Mouse (Mus musculus) heart, embryonic 10.5 days (tissue): ENCODE data around the gene Zfand3. TPM values are rescaled to one million over a fixed set of nuclear protein-coding genes. Genes with fewer than 3 reads are reported as not detected.

Experiments
- DNase-seq: peaks from one replicate; pipeline ENCODE4 v3.0.0-alpha.2; 2017; ENCODE audit warnings: low spot score
- H3K27ac ChIP-seq: fragments of 300-500 bp; sonication (generic); 2 replicates; pipeline ENCODE4 v1.5.1; 2016; ENCODE audit warnings: mild to moderate bottlenecking
- H3K27me3 ChIP-seq: fragments of 300-500 bp; sonication (generic); 2 replicates; pipeline ENCODE4 v1.6.1; 2016; ENCODE audit warnings: mild to moderate bottlenecking; ENCODE audit not compliant: poor library complexity, insufficient read depth, severe bottlenecking
- H3K36me3 ChIP-seq: fragments of 300-500 bp; sonication (generic); 2 replicates; pipeline ENCODE4 v1.6.1; 2016; ENCODE audit warnings: mild to moderate bottlenecking, moderate library complexity
- H3K4me1 ChIP-seq: fragments of 300-500 bp; sonication (generic); 2 replicates; pipeline ENCODE4 v1.6.1; 2016; ENCODE audit warnings: mild to moderate bottlenecking
- H3K4me3 ChIP-seq: fragments of 300-500 bp; sonication (generic); 2 replicates; pipeline ENCODE4 v1.5.1; 2016; ENCODE audit warnings: mild to moderate bottlenecking, moderate library complexity
- H3K9me3 ChIP-seq: fragments of 300-500 bp; sonication (generic); 2 replicates; pipeline ENCODE4 v1.6.1; 2016; ENCODE audit warnings: mild to moderate bottlenecking, moderate library complexity
- WGBS: fragments of 180-500 bp; shearing (Covaris S2); methylation state at CpG from one replicate; pipeline ENCODE4 v1.1.7; 2016; 5-methylcytosine and 5-hydroxymethylcytosine counted together
- polyA plus RNA-seq: library from polyadenylated mRNA; unstranded; fragments of >200 nt; fragmentation: Nextera tagmentation; extraction: Ambion mirVana; gene quantifications from 2 replicates; pipeline ENCODE4 v1.2.1, GENCODE M21; 2016

The Zfand3 gene
- polyA plus RNA-seq, 1 experiment from 2014 or later: 54.7 TPM

DNA sequence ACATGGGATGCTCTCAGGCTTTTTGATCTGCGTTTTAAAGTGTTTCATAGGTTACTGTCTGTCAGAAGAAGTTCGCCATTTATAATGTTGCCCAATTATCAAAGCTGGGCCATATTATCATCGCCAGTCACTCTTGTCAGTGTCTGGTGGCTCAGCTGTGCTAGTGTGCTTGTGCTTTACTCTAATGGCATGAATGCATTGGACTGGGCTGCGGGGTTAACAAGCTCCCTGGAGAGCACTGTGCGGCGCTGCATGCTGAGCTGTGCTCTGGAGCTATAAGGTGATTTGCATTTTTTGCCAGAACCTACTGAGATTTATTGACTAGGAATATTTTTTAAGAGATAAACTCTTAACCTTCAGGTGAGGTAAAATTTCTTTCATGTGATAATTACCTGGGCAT, 145.4 kb downstream of the Zfand3 start:
- no peaks in the 10 kb centered on the region for H3K27me3 ChIP-seq
- no peak for DNase-seq
- peaks cover 71% of the 10 kb centered on the region for H3K4me1 ChIP-seq
- 89% methylated on average over 6 of the region's 6 CpGs for WGBS
- H3K4me3 ChIP-seq: no peak overlapping the region
- no peaks in the 10 kb centered on the region for H3K36me3 ChIP-seq
- no peak overlapping the region for H3K27ac ChIP-seq
- no peaks in the 10 kb centered on the region for H3K9me3 ChIP-seq

DNA sequence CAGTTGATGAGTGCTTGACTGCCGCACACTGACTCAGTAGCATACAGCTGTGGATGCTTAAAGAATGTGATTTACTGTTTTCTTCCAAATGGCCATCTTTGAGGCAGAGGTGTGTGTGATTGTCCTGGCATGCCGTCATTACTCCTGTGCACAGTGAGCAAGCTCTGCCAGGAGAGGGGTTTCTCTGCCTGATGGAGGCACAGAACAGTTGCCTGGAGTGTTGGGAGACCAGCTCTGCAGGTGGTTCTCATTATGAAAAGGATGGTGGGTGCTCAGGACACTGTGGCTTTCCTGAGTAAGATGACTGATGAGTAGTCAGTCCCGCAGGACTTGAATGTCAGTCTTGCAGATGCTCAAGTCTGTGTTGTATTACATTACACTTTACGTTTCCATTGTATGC, 149.6 kb downstream of the Zfand3 start:
- Histone ChIP-seq H3K4me1 (peaks cover 68% of the 10 kb centered on the region), H3K4me3 (no peak overlapping the region), H3K27ac (no peak overlapping the region), H3K36me3 (no peaks in the 10 kb centered on the region), H3K27me3 (no peaks in the 10 kb centered on the region), H3K9me3 (no peaks in the 10 kb centered on the region)
- no peak for DNase-seq
- WGBS: 63% methylated on average over 4 of the region's 4 CpGs

DNA sequence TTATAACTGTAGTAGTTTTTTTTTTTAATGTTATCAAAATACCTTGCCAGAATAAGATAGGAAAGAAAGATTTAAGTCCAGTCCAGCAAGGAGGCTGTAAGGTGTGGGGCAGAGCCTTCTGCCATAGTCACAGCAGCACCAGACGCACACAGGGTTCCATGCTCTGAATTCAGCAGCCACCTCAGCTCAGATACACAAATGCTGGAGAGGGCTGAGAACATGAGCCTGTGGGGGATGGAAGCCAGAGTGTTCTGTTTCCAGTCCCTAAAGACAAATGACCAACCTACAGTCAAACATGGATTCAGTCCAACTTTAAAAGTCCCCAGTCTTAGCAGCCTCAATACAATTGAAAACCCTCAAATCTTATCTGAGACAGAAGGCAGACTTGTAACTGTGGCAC, 150.3 kb downstream of the Zfand3 start:
- peaks cover 72% of the 10 kb centered on the region for H3K4me1 ChIP-seq
- H3K36me3 ChIP-seq: no peaks in the 10 kb centered on the region
- H3K9me3 ChIP-seq: no peaks in the 10 kb centered on the region
- 64% methylated on average over 1 of the region's 1 CpGs for WGBS
- H3K4me3 ChIP-seq: no peak overlapping the region
- H3K27me3 ChIP-seq: no peaks in the 10 kb centered on the region
- H3K27ac ChIP-seq: no peak overlapping the region
- DNase-seq: no peak

DNA sequence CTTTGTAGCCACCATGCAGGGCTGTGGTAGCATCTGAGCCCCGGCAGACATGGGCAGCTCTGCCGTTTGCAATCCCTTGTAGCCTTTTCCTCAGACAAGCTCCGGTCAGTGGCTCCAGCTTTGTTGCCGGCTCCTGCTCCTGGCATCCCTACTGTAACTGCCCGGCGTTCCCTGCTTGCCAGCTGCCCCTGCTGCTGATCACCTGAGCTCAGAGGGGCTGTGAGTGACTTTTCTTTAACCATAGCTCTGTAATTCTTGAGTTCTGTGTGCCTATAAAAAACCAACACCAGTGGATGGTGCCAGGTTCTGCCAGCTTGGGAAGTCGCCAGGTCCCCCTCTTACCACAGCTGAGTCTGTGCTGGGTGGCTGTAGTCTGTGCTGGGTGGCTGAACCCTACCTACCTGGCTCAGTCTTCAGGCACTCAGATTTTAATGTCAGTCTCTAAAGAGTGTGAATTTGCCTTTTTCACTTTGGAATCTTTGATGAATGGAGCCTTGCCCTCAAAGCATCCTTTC, 150.9 kb downstream of the Zfand3 start:
- Histone ChIP-seq H3K27ac (peak overlapping the region; percentile 59; the same call in 1 of the 2 replicates), H3K4me1 (peaks cover 75% of the 10 kb centered on the region)
- WGBS: 66% methylated on average over 7 of the region's 7 CpGs

DNA sequence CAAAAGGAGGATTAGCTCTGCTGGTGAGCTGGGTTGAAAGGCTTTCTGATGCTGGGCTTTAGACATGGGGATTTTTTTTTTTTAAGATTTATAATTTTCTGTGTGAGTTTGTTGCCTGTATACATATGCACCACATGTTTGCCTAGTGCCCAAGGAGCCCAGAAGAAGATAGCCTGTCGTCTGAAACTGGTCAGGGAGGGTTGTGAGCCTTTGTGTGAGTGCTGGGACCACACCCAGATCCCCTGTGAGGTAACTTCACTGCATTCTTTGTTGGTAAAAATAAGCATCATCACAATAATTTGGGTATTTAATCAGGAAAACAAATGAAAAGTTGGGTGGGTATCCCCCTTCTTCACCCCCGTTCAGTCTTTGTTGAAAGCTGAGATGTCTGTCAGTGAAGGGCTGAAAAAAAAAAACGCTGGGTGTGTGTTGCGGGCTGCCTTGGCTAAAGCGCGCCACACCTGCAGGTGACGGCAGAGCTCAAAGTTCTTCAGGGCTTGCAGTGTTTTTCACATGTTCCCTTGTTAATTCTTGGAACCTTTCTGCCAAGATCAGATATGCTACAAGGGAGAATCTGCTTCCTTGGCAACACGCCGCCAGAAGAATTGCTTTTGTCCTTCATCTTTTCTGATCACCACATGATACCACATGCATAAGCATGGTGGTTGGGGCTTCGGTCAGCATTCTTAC, 154.0 kb downstream of the Zfand3 start:
- no peaks in the 10 kb centered on the region for H3K9me3 ChIP-seq
- 62% methylated on average over 10 of the region's 10 CpGs for WGBS
- no peaks in the 10 kb centered on the region for H3K36me3 ChIP-seq
- H3K4me1 ChIP-seq: peaks cover 80% of the 10 kb centered on the region
- H3K27me3 ChIP-seq: no peaks in the 10 kb centered on the region
- H3K27ac ChIP-seq: no peak overlapping the region; the same call in 1 of the 2 replicates
- no peak overlapping the region for H3K4me3 ChIP-seq
- DNase-seq: no peak

More for the DNA sequence above, 150.9 kb downstream of the Zfand3 start:
- no peaks in the 10 kb centered on the region for H3K36me3 ChIP-seq
- no peaks in the 10 kb centered on the region for H3K9me3 ChIP-seq
- DNase-seq: no peak
- H3K4me3 ChIP-seq: no peak overlapping the region
- H3K27me3 ChIP-seq: no peaks in the 10 kb centered on the region

DNA sequence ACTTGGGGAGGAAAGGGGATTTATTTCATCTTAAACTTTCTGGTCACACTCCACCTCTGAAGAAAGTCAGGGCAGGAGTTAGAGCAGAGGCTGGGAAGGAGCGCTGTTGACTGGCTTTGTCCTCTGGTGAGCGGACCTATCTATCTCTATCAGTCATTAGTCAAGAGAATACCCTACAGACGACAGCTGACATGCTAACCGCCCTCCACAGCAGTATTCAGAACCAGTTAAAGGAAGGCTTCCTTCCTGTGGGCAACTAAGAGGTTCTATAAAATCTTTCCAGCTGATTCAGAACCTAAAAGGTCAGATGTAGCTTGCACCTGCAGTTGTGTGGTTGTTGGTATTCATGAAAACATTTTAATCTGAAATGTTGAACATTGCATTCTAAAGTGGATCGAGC, 154.8 kb downstream of the Zfand3 start:
- WGBS: 33% methylated on average over 5 of the region's 5 CpGs

DNA sequence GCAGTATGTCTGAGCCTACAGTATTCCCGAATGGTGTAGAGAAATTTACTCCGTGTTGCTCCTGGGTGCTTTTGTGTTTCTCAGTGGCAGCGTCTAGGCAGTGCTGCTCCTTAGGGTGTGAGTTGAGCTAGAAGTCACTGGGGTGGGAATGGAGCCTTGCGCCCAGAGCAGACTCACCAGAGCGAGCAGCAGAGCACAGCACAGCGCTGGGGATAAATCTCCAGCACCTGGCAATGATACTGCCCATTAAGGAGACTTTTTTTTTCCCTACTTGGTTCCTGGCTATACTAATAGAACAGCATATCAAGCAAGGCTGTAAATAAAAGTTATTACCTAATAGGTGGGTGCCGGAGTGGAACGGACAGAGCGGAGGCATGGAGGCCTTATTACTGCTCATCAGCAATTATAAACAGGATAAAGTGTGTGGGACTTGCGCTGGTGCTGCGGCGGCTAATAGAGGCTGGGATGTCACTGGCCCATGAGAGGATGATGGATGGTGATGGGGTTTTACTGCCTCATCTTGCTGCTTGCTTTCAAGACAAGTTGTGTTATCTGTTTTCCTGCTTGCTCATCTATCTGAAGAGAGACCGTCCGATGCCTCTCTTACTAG, 156.4 kb downstream of the Zfand3 start:
- Histone ChIP-seq H3K36me3 (no peaks in the 10 kb centered on the region), H3K27ac (no peak overlapping the region), H3K4me3 (no peak overlapping the region), H3K27me3 (no peaks in the 10 kb centered on the region), H3K9me3 (no peaks in the 10 kb centered on the region), H3K4me1 (peaks cover 85% of the 10 kb centered on the region)
- no peak for DNase-seq
- 82% methylated on average over 14 of the region's 14 CpGs for WGBS

More for the DNA sequence above, 154.8 kb downstream of the Zfand3 start:
- no peak for DNase-seq
- H3K4me3 ChIP-seq: no peak overlapping the region
- peaks cover 83% of the 10 kb centered on the region for H3K4me1 ChIP-seq
- H3K36me3 ChIP-seq: no peaks in the 10 kb centered on the region
- no peak overlapping the region for H3K27ac ChIP-seq
- H3K9me3 ChIP-seq: no peaks in the 10 kb centered on the region
- H3K27me3 ChIP-seq: no peaks in the 10 kb centered on the region

DNA sequence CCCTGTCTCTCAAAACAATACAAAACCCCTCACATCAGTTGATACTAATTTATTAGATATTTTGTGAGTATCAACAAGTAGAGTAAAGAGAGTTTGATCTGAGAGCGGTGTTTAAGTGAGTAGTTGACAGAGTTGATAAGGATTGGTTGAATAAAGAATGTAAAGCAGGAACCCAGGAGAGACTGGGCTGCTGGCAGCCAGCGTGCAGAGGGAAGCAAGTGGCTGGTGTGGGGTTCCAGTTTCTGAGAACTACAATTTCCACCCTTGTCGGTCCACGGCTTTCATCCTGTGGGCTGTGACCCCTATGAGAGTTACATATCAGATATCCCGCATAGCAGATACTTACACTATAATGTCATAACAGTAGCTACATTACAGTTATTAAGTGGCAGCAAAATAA, 158.4 kb downstream of the Zfand3 start:
- Histone ChIP-seq H3K27me3 (no peaks in the 10 kb centered on the region), H3K4me3 (no peak overlapping the region), H3K36me3 (no peaks in the 10 kb centered on the region), H3K9me3 (no peaks in the 10 kb centered on the region), H3K27ac (no peak overlapping the region), H3K4me1 (peaks cover 65% of the 10 kb centered on the region)
- no peak for DNase-seq
- WGBS: 69% methylated on average over 5 of the region's 5 CpGs

DNA sequence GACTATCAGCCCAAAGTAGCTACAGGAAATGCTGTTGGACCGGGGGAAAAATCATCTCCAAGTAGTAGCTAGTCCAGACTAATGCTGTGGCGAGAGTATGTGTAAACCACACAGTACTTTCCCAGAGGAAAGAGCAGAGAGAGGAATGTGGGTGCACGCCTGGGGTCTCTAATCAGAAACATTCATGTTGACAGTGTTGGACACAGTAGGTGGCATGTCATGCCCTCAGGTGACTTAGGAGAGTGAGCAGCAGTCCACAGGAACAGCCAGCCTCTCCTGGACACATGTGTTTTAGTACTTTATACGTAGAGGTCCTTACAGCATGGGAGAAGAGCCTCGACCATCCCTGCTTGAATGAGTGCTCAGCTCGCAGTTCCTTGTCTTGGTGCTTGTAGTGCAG, 159.3 kb downstream of the Zfand3 start:
- no peaks in the 10 kb centered on the region for H3K9me3 ChIP-seq
- no peak for DNase-seq
- peaks cover 58% of the 10 kb centered on the region for H3K4me1 ChIP-seq
- 56% methylated on average over 6 of the region's 6 CpGs for WGBS
- no peaks in the 10 kb centered on the region for H3K36me3 ChIP-seq
- 0 out of 2 replicates have a peak overlapping the region, but pooled peaks have one; percentile 31 for H3K27ac ChIP-seq
- no peaks in the 10 kb centered on the region for H3K27me3 ChIP-seq
- H3K4me3 ChIP-seq: no peak overlapping the region

DNA sequence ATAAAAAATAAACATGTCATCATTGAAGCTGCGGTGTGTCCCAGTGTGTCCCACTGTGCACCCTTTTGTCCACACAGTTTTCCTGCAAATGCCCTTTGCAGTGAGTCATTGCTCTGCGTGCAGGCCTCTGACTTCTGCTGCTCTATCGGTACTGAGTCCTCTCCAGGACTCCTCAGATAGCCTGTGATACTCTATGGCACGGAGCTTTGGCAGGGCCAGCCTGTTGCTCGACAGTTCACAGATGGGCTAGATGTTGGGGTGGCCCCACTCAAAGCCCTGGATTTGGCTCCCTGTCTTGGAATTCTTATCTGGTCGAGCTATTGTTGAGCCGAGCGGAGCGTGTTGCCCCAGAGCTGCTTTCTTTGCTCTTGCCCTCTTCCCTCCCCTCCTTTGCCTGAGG, 160.3 kb downstream of the Zfand3 start:
- no peaks in the 10 kb centered on the region for H3K27me3 ChIP-seq
- no peak for DNase-seq
- peak overlapping the region; percentile 25; the same call in 1 of the 2 replicates for H3K27ac ChIP-seq
- peaks cover 51% of the 10 kb centered on the region for H3K4me1 ChIP-seq
- H3K9me3 ChIP-seq: no peaks in the 10 kb centered on the region
- WGBS: 28% methylated on average over 9 of the region's 9 CpGs
- 0 out of 2 replicates have a peak, but pooled peaks cover 3% of the 10 kb centered on the region for H3K36me3 ChIP-seq
- no peak overlapping the region for H3K4me3 ChIP-seq

DNA sequence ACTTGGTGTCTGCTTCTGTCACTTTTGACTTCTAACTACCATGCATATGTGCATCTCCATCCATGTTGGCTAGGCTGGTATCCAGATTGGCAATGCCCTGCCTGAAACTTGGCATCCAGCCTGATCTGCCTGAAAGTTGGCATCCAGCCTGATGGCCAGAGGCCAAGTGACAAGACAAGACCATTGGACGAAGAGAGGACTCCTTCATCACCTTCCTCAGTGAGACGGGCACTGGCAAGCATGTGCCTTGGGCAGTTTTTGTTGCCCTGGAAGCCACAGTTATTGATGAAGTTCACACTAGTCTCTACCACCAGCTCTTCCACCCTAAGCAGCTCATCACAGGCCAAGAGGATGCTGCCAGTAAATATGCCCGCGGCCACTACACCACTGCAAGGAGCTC, 172.9 kb downstream of the Zfand3 start:
- Histone ChIP-seq H3K27me3 (no peaks in the 10 kb centered on the region), H3K36me3 (peaks cover 8% of the 10 kb centered on the region; the same call in 1 of the 2 replicates), H3K4me3 (no peak overlapping the region), H3K4me1 (peaks cover 16% of the 10 kb centered on the region; the same call in 1 of the 2 replicates), H3K27ac (no peak overlapping the region), H3K9me3 (no peaks in the 10 kb centered on the region)
- 94% methylated on average over 4 of the region's 4 CpGs for WGBS
- DNase-seq: no peak

DNA sequence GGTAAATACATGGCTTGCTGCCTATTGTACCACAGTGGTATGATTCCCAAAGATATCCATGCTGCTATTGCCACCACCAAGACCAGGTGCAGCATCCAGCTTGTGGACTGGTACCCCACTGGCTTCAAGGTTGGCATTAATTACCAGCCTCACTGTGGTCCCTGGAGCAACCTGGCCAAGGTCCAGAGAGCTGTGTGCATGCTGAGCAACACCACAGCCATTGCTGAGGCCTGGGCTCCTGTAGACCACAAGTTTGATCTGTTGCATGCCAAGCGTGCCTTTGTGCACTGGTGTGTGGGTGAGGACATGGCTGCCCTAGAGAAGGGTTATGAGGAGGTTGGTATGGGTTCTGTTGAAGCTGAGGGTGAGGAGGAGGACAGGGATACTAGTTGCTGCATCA, 173.9 kb downstream of the Zfand3 start:
- Histone ChIP-seq H3K9me3 (no peaks in the 10 kb centered on the region), H3K36me3 (peaks cover 8% of the 10 kb centered on the region; the same call in 1 of the 2 replicates), H3K27ac (no peak overlapping the region), H3K27me3 (no peaks in the 10 kb centered on the region), H3K4me3 (no peak overlapping the region), H3K4me1 (peaks cover 17% of the 10 kb centered on the region; the same call in 1 of the 2 replicates)
- no peak for DNase-seq
- 92% methylated on average over 1 of the region's 1 CpGs for WGBS

DNA sequence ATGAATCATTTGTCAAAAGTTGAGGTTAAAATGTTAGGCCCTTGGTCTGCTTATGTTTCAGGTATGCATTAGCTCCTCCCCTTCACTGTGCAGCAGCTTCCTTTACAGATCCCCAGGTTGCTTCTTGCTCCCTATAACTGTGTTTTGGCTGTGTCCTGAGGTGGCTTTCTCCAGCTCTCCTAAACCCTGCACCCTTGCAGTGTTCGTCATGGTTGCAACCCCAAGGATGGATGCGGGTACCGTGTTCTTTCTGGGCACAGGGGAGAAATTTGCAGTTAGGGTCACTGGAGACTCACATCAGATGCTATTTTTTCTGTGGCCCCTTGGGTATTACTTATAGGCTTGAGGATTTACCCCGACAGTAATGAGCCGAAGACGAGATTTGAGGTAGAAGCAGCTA, 175.7 kb downstream of the Zfand3 start:
- H3K27ac ChIP-seq: no peak overlapping the region
- no peak overlapping the region for H3K4me3 ChIP-seq
- no peaks in the 10 kb centered on the region for H3K9me3 ChIP-seq
- H3K36me3 ChIP-seq: peaks cover 8% of the 10 kb centered on the region; the same call in 1 of the 2 replicates
- WGBS: 91% methylated on average over 6 of the region's 6 CpGs
- peaks cover 17% of the 10 kb centered on the region; the same call in 1 of the 2 replicates for H3K4me1 ChIP-seq
- peak; percentile 57 for DNase-seq
- H3K27me3 ChIP-seq: no peaks in the 10 kb centered on the region
